Mouse (Mus musculus) thymus, postnatal 10 days (tissue): ENCODE results near the gene Slc25a44.
"Not testable (repeated sequence)": the region's sequence is repeated elsewhere in the genome, so short reads cannot be mapped to it uniquely, and the experiment has no call there.

Experiments
- DNase-seq, 2 experiments: peaks; one replicate each; pipeline ENCODE4 v3.0.0; 2021; ENCODE audit warnings: low spot score in 2 of 2

The Slc25a44 gene

DNA sequence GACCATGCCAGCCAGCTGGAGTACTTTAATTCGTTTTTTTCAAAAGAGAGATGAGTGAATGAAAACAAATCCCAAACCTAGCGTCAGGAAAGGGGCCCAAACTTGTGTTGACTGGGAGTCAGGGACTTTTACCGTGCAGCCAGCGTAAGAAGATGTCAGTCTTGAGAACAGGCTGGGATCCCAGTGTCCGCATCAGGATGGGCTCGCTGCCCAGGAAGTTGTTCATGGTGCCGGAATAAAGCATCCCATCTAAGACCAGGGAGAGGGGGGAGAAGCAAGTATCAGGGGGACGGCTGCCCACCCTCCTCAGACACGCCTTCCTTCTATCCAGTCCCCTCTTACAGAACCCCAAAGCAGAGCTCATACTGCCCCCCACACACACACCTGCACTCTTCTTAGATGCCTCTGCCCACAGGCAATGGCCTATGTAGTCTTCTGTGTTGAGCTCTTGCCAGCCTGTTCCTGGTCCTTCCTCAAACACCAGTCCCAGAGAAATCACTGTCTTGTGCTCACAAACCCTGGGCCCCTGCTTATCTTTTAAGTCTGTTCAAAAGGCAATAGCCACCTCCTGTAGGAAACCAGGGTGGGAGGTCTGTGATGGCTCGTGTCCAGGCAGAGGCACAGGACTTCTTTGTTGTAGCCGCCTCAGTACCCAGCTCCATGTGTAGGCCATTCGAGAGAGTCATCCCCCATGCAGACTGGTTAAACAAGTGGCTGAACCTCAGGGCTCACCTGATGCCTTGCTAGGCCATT, 25.6 kb upstream of the Slc25a44 start:
- no peak for DNase-seq

DNA sequence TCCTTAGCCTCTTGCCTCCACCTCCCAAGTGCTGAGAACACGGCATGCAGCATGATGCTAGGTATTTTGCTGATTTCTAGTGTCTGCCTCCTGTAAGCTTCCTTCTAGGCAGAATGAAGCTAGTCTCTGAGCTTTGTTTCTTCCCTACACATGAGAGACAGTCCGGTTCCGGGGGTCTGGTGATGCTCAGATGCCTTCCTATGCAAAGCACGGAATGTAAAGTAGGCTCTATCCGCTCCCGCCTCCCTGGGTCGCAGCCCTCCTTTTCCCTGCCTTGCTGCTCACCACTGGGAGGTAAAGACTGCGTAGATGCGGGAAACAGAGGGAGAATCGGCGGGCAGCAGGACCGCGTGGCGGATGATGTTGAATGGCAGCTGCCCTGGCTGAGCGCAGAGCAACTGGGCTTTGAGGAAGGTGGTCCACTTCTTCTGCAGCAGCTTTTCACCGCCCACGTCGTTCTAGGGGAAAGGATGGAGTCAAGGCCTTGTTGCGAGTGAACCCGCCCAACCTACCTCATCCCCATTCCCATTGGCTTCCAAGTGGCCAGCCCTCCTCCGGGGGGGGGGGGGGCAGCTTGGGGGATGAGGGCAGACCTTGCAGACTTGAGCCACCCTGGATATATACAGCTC, 24.6 kb upstream of the Slc25a44 start:
- DNase-seq, result no peak

DNA sequence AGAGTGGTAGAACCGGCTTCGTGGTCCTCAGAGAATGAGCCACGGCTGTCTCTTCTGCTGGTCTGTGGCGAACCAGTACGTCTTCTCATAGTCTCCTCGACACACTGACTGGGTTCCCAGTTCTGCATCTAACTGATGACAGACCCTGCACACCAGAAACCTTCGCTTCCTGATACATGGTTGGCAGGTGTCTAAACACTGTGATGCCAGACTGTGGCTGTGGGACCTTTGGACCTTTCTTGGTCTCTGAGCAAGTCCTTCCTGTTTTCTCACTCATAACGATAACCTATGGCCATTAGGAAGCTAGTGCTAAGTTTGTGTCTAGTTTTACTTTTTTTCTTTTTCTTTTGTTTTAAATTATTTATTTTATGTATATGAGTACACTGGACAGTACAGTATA, 23.5 kb upstream of the Slc25a44 start:
- DNase-seq, result no peak

DNA sequence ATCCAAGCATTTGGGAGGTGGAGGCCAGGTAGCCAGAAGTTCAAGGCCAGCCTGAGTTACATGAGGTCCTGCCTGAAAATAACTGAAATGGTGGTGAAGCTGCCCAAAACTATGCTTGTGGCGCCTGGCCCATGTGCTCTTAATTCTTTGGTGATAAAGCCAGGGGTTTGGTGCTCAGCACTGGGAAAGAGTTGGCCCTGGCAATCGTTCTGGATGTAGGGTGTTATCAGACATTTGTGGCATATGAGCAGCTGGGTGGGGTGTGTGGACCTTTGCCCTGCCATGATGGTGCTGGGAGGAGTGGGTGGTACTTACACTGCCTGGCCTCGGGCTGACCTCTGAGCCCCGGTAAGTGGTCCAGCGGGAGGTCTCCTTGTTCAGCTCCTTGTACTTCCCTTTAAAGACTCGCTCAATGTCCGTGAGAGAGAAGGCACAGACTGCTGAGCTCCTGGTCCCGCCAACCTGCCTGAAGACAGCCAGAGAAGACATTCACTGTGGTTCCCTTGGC, 22.8 kb upstream of the Slc25a44 start:
- no peak for DNase-seq

DNA sequence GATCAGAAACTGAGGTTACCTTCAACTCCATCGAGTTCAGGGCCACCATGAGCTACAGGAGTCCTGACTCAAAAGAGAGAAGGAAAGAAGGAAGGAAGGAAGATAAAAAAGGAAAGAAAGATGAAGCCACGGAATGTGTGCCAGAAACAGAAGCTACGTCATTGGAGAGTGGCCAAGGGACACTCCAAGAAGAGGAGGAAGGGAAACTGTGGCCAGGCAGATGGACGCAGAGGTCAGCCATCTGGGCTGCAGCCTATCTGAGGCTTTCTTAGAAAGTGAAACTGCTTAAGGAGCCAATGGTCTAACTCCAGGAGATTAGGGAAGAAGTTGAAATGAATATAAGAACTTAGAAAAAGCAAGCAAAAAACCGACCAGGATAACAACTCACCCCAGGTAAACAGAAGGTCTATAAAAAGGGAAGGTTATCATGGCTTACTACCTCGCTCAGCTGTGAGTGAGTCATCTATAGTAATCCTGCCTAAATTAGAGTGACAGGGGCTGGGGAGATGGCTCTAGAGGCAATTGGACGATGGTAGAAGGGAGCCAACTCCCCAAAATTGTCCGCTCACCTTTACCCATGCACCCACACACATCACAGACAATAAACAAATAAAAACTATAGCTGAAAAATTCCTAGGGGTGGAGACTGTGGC, 21.7 kb upstream of the Slc25a44 start:
- DNase-seq, result no peak

DNA sequence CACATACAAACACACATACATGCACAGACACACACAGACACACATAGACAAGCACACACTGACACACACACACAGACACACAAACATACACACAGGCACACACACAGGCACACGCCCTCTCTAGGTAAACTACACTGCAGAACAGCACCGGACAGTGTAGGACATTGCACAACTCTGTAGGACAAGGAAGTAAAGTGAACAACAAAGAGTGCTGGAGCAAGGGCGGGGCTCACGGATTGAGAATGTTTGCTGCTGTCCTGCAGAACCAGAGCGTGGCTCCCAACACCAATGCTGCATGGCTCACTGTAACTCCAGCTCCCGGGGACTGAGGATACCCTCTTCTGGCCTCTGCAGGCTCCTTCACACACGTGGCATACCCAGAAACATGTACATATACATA, 17.9 kb upstream of the Slc25a44 start:
- no peak for DNase-seq

DNA sequence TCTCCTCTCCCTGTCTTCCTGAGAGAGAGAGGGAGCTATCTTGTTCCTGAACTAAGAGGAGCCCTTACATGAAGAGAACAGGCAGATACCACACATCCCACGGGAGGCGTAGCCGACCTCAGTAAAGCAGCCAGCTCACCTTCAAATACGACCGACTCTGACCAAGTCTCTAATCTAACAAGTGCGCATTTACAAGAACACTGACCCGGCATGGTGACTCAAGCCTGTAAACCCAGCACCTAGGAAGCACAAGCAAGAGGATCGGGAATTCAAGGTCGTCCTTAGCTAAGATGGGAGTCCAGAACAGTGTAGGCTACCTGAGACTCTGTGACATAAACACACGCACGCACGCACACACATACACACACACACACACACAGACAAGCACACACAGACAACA, 17.5 kb upstream of the Slc25a44 start:
- no peak for DNase-seq

DNA sequence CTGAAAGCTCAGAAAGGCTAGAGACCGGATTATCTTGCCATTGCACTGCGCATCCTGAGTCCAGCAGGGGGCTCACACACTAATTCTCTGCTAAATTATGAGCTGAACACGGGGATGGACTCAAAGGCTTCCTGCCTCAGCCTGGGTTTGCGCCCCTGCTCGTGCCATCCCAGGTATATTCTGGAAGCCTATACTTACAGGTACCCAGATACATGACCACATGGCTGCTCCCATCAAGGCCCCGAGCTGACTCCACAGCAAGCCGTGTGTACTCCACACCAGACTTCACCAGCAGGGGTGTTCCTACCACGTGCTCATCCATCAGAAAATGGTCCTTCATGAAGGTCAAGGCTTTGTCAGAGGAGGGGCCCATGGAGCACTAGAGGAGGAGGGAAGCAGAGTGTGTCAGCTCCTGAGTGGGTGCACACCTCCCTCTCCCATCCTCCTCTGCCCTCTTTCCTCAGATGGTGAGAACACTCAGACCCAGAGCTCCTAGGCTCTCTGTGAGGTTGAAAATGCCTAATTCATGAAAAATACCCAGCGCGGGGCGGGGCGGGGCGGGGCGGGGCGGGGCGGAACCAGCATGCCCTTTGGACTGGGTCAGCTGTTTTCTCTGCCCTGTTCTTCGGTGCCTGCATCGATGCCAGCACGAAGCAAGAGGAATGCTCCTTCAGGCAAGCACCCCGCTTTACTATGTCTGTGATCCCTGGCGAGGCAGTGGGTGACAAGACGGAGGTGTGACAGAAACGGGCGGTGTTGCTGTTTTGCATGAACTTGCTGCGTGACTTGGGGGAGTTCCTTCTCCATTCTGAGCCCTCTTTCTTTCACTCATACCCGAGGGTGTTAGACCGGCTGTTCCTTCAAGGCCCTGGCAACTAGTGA, 15.8 kb upstream of the Slc25a44 start:
- peak in 1 of 2 experiments; percentile 46 for DNase-seq

DNA sequence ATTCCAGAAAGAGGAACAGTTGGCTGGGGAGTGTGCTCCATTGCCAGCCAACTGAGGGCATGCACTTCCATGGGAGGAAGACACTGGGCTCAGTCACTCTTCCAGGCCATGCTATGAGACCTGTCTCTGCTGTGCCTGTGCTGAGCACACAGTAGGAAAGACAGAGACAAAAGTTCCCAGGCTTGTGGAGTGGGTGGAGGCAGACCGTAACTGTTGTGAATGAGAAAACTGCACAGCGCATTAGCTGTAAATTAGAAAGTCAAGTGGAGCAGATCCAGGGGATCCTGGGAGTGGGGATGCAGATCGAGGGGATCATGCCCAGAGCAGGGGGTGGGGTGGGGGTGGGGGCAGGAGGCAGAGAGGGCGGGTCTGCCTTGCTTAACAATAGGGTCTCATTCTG, 14.6 kb upstream of the Slc25a44 start:
- no peak for DNase-seq

DNA sequence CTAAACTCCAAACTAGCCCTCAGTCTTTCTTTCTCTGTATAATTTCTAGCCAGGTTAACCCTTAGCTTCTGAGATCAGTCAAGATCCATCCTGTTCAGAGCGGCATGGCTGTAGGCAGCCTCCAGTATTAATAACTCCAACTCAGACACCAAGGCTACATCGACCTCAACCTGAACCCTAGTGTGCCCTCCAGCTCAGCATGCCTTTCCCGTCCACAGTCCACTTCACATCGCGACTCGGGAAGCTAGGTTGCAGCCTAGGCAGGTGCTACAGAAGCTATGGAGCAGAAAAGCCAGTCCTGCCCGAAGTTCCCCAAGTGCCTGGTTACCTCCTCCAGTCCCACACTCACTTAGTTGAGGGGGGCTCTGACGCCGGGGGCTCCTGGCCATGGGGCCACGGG, 12.5 kb upstream of the Slc25a44 start:
- no peak for DNase-seq

DNA sequence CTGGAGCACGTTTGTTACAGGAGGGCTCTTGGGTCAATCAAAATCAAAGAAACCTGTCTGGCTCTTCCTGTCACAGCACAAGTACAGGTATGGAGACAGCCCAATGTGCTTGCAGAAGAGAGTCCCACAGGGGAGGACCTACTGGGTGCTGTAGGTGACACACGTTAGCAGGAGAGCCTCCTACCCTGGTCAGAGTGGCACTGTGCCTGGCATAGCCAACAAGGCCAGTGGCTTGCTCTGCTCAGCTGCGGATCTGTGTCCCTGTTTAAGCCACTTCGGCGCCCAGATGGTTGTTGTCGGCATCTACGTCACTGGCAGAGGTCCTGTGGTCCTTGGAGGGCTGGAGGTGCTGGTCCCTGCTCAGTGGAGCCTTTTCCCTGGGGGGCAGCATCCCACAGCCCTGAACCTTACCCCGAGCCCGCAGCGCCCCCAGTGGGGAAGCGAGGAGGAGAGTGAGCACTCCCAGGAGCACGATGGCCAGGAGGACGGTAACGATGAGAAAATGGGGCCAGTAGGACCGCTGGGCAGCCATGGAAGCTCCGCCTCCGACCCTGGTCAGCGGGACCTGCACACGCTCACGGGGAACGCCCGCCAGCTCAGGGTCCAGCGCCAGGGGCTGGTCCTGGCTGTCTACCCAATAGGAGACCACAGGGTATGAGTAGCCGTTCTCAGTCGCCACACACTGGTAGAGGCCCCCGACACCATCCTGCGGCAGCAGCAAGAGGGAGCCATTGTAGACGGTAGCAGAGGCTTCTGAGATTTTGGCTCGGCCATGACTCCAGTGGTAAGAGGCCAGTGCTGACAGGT, 11.7 kb upstream of the Slc25a44 start:
- no peak for DNase-seq

DNA sequence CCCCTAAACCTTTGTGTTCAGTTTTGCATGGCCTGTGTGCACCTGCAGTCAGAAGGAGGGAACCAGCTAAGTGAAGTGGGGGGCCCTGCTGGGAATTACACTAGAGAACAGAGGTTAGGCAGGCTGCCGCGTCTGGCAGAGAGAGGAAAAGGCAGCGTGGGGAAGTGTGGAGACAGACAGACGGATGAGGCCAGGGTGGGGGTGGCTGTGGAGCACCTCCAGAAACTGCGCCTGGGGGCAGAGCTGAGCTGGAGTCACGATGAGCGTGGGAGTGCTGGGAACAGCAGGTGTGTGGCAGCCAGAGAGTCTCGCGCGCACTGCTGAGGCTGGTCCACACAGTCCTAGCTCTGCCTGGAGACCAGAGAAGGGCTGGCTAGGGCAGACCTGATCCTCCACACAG, 10.6 kb upstream of the Slc25a44 start:
- DNase-seq, result no peak

DNA sequence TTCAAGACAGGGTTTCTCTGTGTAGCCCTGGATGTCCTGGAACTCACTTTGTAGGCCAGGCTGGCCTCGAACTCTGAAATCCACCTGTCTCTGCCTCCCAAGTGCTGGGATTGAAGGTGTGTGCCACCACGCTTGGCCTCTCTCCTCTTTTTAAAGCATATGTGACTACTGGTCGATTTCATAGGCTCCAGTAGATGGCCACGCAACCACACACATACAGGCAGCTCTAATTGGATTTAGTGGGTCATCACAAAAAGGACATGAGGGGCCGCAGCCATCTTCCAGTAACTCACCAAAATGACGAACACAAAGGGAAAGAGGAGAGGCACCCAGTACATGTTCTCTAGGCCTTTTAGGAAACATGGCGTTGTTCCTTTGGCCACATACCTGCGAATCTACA, 3.7 kb upstream of the Slc25a44 start:
- not testable (repeated sequence) for DNase-seq

DNA sequence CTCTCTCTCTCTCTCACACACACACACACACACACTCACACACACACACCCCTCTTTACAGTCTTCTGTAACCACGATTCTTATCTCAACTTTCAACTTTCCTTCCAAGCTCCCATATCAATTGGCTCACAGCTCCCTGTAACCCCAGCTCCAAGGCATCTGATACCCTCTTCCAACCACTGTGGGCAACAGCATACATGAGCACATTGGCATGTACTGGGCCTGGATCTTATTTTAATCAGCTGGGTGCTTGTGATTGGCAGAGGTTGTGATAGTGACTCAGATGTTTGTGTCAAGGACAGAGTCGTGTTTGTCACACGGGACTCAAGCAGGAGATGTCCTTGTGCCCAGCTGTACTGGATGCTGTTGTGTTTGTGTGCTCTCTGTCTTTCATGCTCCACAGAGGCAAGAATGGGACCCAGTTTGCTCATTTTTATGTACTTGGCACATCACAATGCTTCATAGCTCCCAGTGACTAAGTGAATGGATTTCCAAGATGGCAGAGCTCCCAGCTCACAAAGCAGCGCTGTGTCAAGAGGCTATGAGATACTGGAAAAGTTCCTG, 2.5 kb upstream of the Slc25a44 start:
- no peak for DNase-seq

DNA sequence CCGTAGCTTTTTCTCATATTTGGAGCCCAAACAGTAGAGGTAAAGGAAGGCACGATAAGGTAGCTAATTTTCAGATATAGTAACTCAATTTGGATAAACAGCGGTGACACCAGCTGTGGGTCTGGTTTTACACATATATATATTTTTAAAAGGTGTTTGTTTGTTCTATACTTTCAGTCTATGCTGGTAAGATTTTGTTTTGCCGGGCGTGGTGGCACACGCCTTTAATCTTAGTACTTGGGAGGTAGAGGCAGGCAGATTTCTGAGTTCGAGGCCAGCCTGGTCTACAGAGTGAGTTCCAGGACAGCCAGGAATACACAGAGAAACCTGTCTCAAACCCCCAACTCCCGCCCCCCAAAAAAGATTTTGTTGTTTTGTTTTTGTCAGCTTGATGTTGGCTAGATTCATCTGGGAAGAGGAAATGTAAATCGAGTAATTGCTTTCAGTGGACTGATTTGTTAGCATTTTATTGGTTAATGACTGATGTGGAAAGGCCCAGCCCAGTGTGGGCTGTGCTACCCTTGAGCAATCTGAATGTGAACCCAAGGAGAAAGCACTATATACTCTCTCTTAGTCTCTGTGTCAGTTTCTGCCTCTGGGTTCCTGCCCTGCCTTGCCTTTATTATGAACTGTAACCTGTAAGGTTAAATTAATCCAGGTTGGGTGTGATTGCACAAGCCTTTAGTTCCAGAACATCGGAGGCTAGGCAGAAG, 925 bp upstream of the Slc25a44 start:
- DNase-seq, result no peak

DNA sequence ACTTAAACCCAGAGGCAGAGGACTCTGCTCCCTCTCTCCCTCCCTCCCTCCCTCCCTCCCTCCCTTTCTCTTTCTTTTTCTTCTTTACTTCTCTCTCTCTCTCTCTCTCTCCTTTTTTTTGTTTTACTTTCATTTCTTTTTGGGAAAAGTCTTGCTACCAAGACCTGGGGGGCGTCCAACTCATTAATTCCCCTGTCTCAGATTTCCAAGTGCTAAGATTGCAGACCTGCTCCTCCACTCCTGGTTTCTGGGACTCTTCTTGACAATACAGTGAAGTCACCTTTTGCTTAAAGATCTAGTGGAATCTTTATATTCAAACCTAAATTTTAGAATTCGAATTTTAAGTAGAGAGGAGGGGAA, 371 bp upstream of the Slc25a44 start:
- no peak for DNase-seq

DNA sequence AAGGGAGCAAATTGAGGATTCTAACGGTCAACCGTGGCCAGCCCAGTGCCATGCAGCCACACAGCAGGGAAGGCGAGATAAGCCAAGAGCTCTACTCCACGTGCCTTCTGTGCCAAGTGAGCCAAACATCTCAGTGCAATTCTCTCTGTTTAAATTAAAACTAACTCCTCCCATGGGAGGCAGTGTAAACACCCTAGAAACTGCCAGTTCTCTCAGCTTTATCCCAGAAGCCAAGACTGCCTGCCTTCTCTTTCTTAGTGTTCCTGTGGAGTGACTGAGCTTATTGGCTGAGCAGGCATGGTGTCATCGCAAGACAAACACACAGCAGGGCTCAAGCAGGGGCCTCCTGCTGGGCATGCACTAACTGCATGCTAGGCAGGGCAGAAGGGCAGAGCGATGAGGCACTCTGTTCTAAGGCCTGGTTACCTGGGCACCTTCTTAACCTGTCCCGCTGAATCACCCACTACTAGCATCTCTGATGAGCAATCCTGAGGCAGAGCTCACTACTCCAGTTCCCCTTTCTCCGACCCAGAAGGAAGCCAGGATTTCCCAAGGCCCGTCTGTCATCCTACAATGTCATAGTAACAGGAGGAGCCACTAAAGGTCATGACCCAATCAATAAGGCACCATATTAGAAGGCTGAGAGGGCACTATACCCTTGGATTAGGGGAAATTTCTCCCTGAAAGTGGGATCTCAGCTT, 2.8 kb downstream of the Slc25a44 start:
- DNase-seq, result no peak

DNA sequence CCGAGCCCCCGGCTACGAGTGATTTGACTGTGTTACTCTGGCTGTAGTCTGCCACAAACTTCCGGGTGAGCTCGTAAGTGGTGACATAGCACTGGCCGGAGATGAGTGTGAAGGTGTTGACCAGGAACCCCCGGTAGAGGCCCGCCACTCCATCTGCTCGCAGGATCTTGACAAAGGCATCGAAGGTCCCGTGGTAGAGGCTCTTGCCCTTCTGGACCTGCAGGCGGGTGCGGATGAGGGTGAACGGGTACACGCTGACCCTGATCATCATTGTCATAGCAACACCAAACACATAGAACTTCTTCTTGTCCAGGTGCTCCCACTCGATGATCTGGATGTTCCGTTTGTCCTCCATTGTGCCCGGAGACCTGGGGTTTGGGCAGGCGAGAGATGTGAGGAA, 4.2 kb downstream of the Slc25a44 start:
- DNase-seq, result no peak

DNA sequence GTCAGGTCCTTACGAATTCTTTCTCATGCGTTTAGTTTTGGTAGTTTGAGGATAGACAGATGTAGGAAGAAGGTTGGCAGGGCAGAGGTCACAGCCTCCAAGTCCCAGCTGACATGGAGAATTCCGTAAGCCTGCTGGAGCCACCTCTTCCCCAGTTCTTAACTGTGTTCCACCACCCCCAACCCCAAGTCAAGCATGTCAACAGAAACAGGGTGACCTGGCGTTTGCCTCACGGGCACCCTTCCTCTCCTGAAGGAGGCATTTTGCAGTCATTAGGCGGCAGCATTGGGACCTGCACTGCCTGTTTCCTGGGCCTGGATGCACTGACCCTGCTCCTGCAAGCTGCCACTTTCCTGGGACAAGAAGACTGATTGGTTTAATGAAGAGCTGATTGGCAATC, 6.9 kb downstream of the Slc25a44 start:
- DNase-seq, result no peak

DNA sequence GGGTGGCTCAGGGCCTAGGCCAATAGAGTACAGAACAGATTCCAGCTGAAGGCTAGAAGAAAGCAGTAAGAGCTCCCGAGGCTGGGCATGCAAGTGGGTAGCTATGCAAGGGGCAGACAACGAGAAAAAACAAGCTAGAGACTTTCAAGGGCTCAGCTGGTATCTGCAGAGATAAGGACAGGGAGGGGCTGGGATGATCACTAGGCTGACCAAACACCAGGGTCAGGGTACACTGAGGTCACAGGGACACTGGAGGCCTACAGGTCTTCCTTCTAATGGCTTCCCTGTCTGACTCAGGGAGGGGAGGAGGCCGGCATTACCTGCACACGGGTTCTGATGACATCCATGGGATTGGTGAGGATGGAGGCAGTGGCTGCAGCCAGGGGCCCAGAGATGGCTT, 9.3 kb downstream of the Slc25a44 start:
- no peak for DNase-seq
